Mouse (Mus musculus) olfactory bulb, adult 2 months (tissue): ENCODE measurements at regions not wholly inside any gene's neighbourhood (a gene's known extent, or its start where the extent isn't known, plus 50 kb on each side); places are given as distances from the start of the nearest gene placed in this dataset.

Source experiments
- CTCF ChIP-seq: fragments of 200-500 bp; IDR thresholded peaks from 2 replicates; pipeline ENCODE4 v1.5.1; 2012; ENCODE audit warnings: low read depth, mild to moderate bottlenecking, low read length, moderate library complexity; ENCODE audit not compliant: insufficient read depth
- POLR2A ChIP-seq: fragments of 200-500 bp; IDR thresholded peaks from 2 replicates; pipeline ENCODE4 v1.6.1; 2012; ENCODE audit warnings: mild to moderate bottlenecking, low read depth, low read length, moderate library complexity; ENCODE audit not compliant: insufficient read depth

GRCm38 (mm10) chr12:39328377-39328776 is 549.2 kb downstream of the Etv1 start:
- TF ChIP-seq POLR2A (no peak), CTCF (no peak)
